Mouse (Mus musculus) embryonic facial prominence, embryonic 11.5 days (tissue): ENCODE measurements around the gene Mien1. TPM values are rescaled to one million over a fixed set of nuclear protein-coding genes. Genes with fewer than 3 reads are reported as not detected.

ENCODE experiments used
- ATAC-seq: fragments of 200-750 bp; cut with Nextera tagmentation; replicated peaks from 2 replicates; pipeline ENCODE4 v1.8.0; 2017; ENCODE audit warnings: low read depth; ENCODE audit not compliant: insufficient number of reproducible peaks, low FRiP score, low TSS enrichment
- DNase-seq: peaks from one replicate; pipeline ENCODE4 v3.0.0-alpha.2; 2015; ENCODE audit warnings: low spot score
- H3K27ac ChIP-seq: fragments of 300-500 bp; sonication (generic); replicated peaks from 2 replicates; pipeline ENCODE4 v1.5.1; 2014; ENCODE audit warnings: mild to moderate bottlenecking, low read depth, low read length, control low read depth
- H3K27me3 ChIP-seq: fragments of 300-500 bp; sonication (generic); 2 replicates; pipeline ENCODE4 v1.6.1; 2014; ENCODE audit warnings: mild to moderate bottlenecking, low read length, moderate library complexity, mixed read lengths; ENCODE audit not compliant: control insufficient read depth, insufficient read depth
- H3K36me3 ChIP-seq: fragments of 300-500 bp; sonication (generic); replicated peaks from 2 replicates; pipeline ENCODE4 v1.6.1; 2014; ENCODE audit warnings: low read depth, mild to moderate bottlenecking, low read length, moderate library complexity, mixed read lengths; ENCODE audit not compliant: control insufficient read depth, insufficient read depth
- H3K4me1 ChIP-seq: fragments of 300-500 bp; sonication (generic); 2 replicates; pipeline ENCODE4 v1.6.1; 2014; ENCODE audit warnings: low read length, mixed read lengths; ENCODE audit not compliant: control insufficient read depth, insufficient read depth
- H3K4me2 ChIP-seq: fragments of 300-500 bp; sonication (generic); 2 replicates; pipeline ENCODE4 v1.6.1; 2014; ENCODE audit warnings: low read depth, mild to moderate bottlenecking, control low read depth, low read length, moderate library complexity
- H3K4me3 ChIP-seq: fragments of 300-500 bp; sonication (generic); 2 replicates; pipeline ENCODE4 v1.5.1; 2014; ENCODE audit warnings: low read depth, low read length, control low read depth
- H3K9ac ChIP-seq: fragments of 300-500 bp; sonication (generic); replicated peaks from 2 replicates; pipeline ENCODE4 v1.6.1; 2014; ENCODE audit warnings: mild to moderate bottlenecking, control low read depth, low read length
- H3K9me3 ChIP-seq: fragments of 300-500 bp; sonication (generic); replicated peaks from 2 replicates; pipeline ENCODE4 v1.6.1; 2016; ENCODE audit warnings: mild to moderate bottlenecking, low read length, inconsistent platforms, mixed read lengths; ENCODE audit not compliant: control insufficient read depth
- WGBS: fragments of 180-500 bp; shearing (Covaris S2); extraction: QIAGEN DNeasy Blood & Tissue Kit; methylation state at CpG from one replicate; pipeline ENCODE4 v1.1.7; 2014; 5-methylcytosine and 5-hydroxymethylcytosine counted together
- polyA plus RNA-seq: library from polyadenylated mRNA; unstranded; fragments of >200 nt; fragmentation: Nextera tagmentation; extraction: Ambion mirVana; gene quantifications from 2 replicates; pipeline ENCODE4 v1.2.1, GENCODE M21; 2014

Mien1 gene
- polyA plus RNA-seq, 1 experiment from 2014 or later = 89.3 TPM

DNA sequence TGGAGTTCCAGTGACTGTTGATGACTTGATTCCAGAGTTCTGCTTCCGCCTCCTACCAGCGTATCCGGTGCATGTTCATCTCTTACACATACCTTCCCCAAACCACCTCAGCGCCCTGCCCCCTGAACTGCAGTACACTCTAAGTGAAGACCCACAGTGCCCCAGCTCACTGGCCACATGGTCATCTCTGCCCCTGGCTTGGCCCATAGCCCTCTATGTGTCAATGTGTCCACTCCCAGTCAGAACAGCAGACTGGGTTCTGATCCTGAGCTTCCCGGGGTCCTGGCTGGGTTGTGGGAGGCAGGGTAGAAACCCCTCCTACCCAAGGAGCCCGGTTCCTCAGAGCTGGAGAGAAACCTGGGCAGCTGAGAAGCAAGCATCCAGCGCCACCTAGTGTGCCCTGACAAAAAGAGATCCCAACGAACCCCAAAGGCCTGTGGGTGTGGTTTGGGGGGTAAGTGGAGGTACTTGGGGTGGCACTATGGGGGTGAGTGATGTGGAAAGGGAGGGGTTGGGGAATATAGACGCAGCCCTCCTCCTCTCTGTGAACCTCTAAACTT, 49.5 kb downstream of the Mien1 start:
- no peaks in the 10 kb centered on the region for H3K9me3 ChIP-seq
- H3K9ac ChIP-seq = no peak overlapping the region; the same call in 1 of the 2 replicates
- H3K36me3 ChIP-seq = no peaks in the 10 kb centered on the region
- no peak overlapping the region for H3K4me3 ChIP-seq
- 19% methylated on average over 9 of the region's 9 CpGs for WGBS
- peak; percentile 67 for DNase-seq
- no peak for ATAC-seq
- H3K27me3 ChIP-seq = peaks cover 32% of the 10 kb centered on the region
- no peaks in the 10 kb centered on the region; the same call in 1 of the 2 replicates for H3K4me1 ChIP-seq
- H3K4me2 ChIP-seq = no peak overlapping the region
- H3K27ac ChIP-seq = no peak overlapping the region

DNA sequence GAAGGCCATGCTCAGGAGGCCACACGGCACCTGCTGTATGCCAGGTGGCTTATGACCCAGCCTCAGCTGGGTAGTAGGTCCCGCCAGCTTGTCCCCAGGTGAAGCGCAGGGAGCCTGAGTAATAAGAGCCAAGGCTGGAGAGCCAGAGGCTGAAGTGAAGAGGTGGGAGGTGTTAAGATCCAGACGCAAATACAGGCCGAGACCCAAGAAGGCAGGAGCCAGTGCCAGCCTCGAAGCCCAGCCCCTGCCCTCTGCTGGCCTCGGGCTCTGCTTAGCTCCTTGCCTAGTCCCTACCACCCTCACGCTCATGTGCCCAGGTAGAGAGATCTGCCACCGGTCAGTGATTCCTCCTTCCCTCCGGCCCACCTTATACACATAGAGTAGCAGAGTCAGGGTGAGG, 50.5 kb downstream of the Mien1 start:
- 79% methylated on average over 10 of the region's 10 CpGs for WGBS
- no peaks in the 10 kb centered on the region; the same call in 1 of the 2 replicates for H3K4me1 ChIP-seq
- H3K4me2 ChIP-seq = no peak overlapping the region
- H3K36me3 ChIP-seq = no peaks in the 10 kb centered on the region
- H3K9me3 ChIP-seq = no peaks in the 10 kb centered on the region
- H3K4me3 ChIP-seq = no peak overlapping the region
- peaks cover 33% of the 10 kb centered on the region for H3K27me3 ChIP-seq
- ATAC-seq (no peak), DNase-seq (no peak)
- H3K27ac ChIP-seq = no peak overlapping the region
- H3K9ac ChIP-seq = no peak overlapping the region

Other genes starting within 250 kb of the Mien1 start
- gene Med1, start 245.7 kb downstream of the Mien1 start, polyA plus RNA-seq = 85.2 and 85.8 TPM in 2 replicates
- gene Cdk12, start 235.9 kb downstream of the Mien1 start, polyA plus RNA-seq = 12.2 and 13.4 TPM in 2 replicates
- gene Neurod2, start 109.3 kb downstream of the Mien1 start, polyA plus RNA-seq = 0.13 and 0.24 TPM in 2 replicates
- gene Ppp1r1b, start 90.6 kb downstream of the Mien1 start, polyA plus RNA-seq = 0.24 and 0.31 TPM in 2 replicates
- 31.1 and 33.8 TPM in 2 replicates for gene Stard3, start 80.6 kb downstream of the Mien1 start, polyA plus RNA-seq
- gene Tcap, start 55.2 kb downstream of the Mien1 start, polyA plus RNA-seq = 0.29 and 0.46 TPM in 2 replicates
- gene Pnmt, start 52.5 kb downstream of the Mien1 start, polyA plus RNA-seq = 0.18 and 0.24 TPM in 2 replicates
- gene Pgap3, start 38.5 kb downstream of the Mien1 start, polyA plus RNA-seq = 6.0 and 6.5 TPM in 2 replicates
- gene Erbb2, start 26.5 kb downstream of the Mien1 start, polyA plus RNA-seq = 26.5 and 30.8 TPM in 2 replicates
- 8.1 and 8.5 TPM in 2 replicates for gene Grb7, start 7.4 kb upstream of the Mien1 start, polyA plus RNA-seq
- 0.07 TPM in 1 of 2 replicates, not detected in the other for gene Ikzf3, start 107.0 kb upstream of the Mien1 start, polyA plus RNA-seq
- 0.24 TPM in 1 of 2 replicates, not detected in the other for gene Zpbp2, start 112.1 kb upstream of the Mien1 start, polyA plus RNA-seq
- gene Ormdl3, start 148.4 kb upstream of the Mien1 start, polyA plus RNA-seq = 8.0 and 9.3 TPM in 2 replicates
- not detected in 2 replicates for gene Lrrc3c, start 159.3 kb upstream of the Mien1 start, polyA plus RNA-seq
- gene Gm12355, start 186.7 kb upstream of the Mien1 start, polyA plus RNA-seq = 0.83 and 1.2 TPM in 2 replicates
- gene Gsdma3, start 187.4 kb upstream of the Mien1 start, polyA plus RNA-seq = not detected in 2 replicates
- gene Gsdma2, start 207.8 kb upstream of the Mien1 start, polyA plus RNA-seq = not detected in 2 replicates
- gene Gsdma, start 225.4 kb upstream of the Mien1 start, polyA plus RNA-seq = 0.07 TPM in 1 of 2 replicates, not detected in the other
- gene Psmd3, start 243.6 kb upstream of the Mien1 start, polyA plus RNA-seq = 141 and 153 TPM in 2 replicates